Mouse (Mus musculus) CH12.LX (cell line): Measurements from ENCODE around the gene Sh3bp5l. TPM values are rescaled to one million over a fixed set of nuclear protein-coding genes. Genes with fewer than 3 reads are reported as not detected.

ENCODE experiments used
- DNase-seq: peaks from one replicate; pipeline ENCODE4 v3.0.0-alpha.2; 2013; ENCODE audit errors: extremely low read depth
- H3K27ac ChIP-seq: 2 replicates; pipeline ENCODE4 v1.5.1; 2012; ENCODE audit warnings: low read depth, mild to moderate bottlenecking, control low read depth, moderate library complexity; ENCODE audit not compliant: insufficient read depth
- H3K27me3 ChIP-seq: replicated peaks from 2 replicates; pipeline ENCODE3; 2012; ENCODE audit warnings: inconsistent platforms
- H3K36me3 ChIP-seq, 2 experiments: replicated peaks in 1 of 2; 2 replicates each; pipeline versions ENCODE3 to v1.6.1; 2012; ENCODE audit warnings: inconsistent platforms in 1 of 2, low read length in 1 of 2, mild to moderate bottlenecking in 1 of 2, mixed read lengths in 1 of 2, moderate library complexity in 1 of 2; ENCODE audit not compliant: control insufficient read depth in 1 of 2, insufficient read depth in 1 of 2
- H3K4me1 ChIP-seq, 2 experiments: 2 replicates each; pipeline ENCODE4 v1.6.1; 2012; ENCODE audit warnings: inconsistent platforms in 1 of 2, moderate library complexity in 1 of 2; ENCODE audit not compliant: insufficient read depth in 2 of 2, control insufficient read depth in 1 of 2
- H3K4me2 ChIP-seq: 2 replicates; pipeline ENCODE4 v1.6.1; 2012; ENCODE audit warnings: low read depth, mild to moderate bottlenecking, control low read depth; ENCODE audit not compliant: poor library complexity, insufficient read depth, severe bottlenecking
- H3K4me3 ChIP-seq, 3 experiments: fragments of 150-350 bp in 1 of 3; sonication (generic) in 1 of 3; replicated peaks in 1 of 3; 2 replicates each; pipeline versions ENCODE3 to v1.5.1; 2011 to 2012; ENCODE audit warnings: low read depth in 2 of 3, low read length in 2 of 3, mild to moderate bottlenecking in 2 of 3, moderate library complexity in 2 of 3, control low read depth in 1 of 3, improper control_type of control experiment in 1 of 3, inconsistent platforms in 1 of 3, mixed read lengths in 1 of 3; ENCODE audit not compliant: poor library complexity in 1 of 3
- H3K79me2 ChIP-seq: replicated peaks from 2 replicates; pipeline ENCODE4 v1.6.1; 2012; ENCODE audit warnings: mild to moderate bottlenecking, moderate library complexity; ENCODE audit not compliant: control insufficient read depth, poor library complexity, insufficient read depth, severe bottlenecking; ENCODE audit errors: extremely low read depth
- H3K9ac ChIP-seq: 2 replicates; pipeline ENCODE4 v1.6.1; 2012; ENCODE audit warnings: low read depth, mild to moderate bottlenecking, control low read depth, moderate library complexity; ENCODE audit not compliant: insufficient read depth
- H3K9me3 ChIP-seq: replicated peaks from 2 replicates; pipeline ENCODE3; 2012; ENCODE audit warnings: low read length, inconsistent platforms, mixed read lengths
- BHLHE40 ChIP-seq: IDR thresholded peaks from 2 replicates; pipeline ENCODE4 v1.6.1; 2011; ENCODE audit warnings: mild to moderate bottlenecking, low read depth, low read length, improper control_type of control experiment
- CHD1 ChIP-seq: IDR thresholded peaks from 2 replicates; pipeline ENCODE4 v1.6.1; 2012; ENCODE audit warnings: low read depth, low read length, improper control_type of control experiment, inconsistent platforms
- CHD2 ChIP-seq: IDR thresholded peaks from 2 replicates; pipeline ENCODE4 v1.6.1; 2011; ENCODE audit warnings: low read length, improper control_type of control experiment
- CTCF ChIP-seq, 2 experiments: IDR thresholded peaks in 1 of 2; conservative IDR thresholded peaks in 1 of 2; 2 replicates each; pipeline ENCODE4 v1.5.1; 2011 to 2012; ENCODE audit warnings: low read depth in 2 of 2, low read length in 2 of 2, improper control_type of control experiment in 1 of 2, inconsistent platforms in 1 of 2, mild to moderate bottlenecking in 1 of 2, moderate library complexity in 1 of 2
- E2F4 ChIP-seq: IDR thresholded peaks from 2 replicates; pipeline ENCODE4 v1.6.1; 2011; ENCODE audit warnings: low read depth, low read length, improper control_type of control experiment; ENCODE audit not compliant: insufficient replicate concordance
- ELF1 ChIP-seq: IDR thresholded peaks from 2 replicates; pipeline ENCODE4 v1.6.1; 2014; ENCODE audit warnings: low read depth, mild to moderate bottlenecking, inconsistent platforms, low read length, improper control_type of control experiment
- EP300 ChIP-seq: IDR thresholded peaks from 2 replicates; pipeline ENCODE4 v1.6.1; 2011; ENCODE audit warnings: low read length, improper control_type of control experiment
- ETS1 ChIP-seq: conservative IDR thresholded peaks from 2 replicates; pipeline ENCODE4 v1.6.1; 2012; ENCODE audit warnings: low read depth, mild to moderate bottlenecking, inconsistent platforms, low read length, improper control_type of control experiment, moderate library complexity
- GABPA ChIP-seq: IDR thresholded peaks from 2 replicates; pipeline ENCODE4 v1.6.1; 2012; ENCODE audit warnings: low read depth, low read length, improper control_type of control experiment, inconsistent platforms; ENCODE audit not compliant: insufficient replicate concordance
- HCFC1 ChIP-seq: IDR thresholded peaks from 2 replicates; pipeline ENCODE4 v1.6.1; 2012; ENCODE audit warnings: low read depth, mild to moderate bottlenecking, inconsistent platforms, low read length, improper control_type of control experiment
- IRF4 ChIP-seq: IDR thresholded peaks from 2 replicates; pipeline ENCODE4 v1.6.1; 2014; ENCODE audit warnings: low read depth, mild to moderate bottlenecking, inconsistent platforms, low read length, improper control_type of control experiment
- JUN ChIP-seq: IDR thresholded peaks from 2 replicates; pipeline ENCODE4 v1.6.1; 2011; ENCODE audit warnings: low read depth, mild to moderate bottlenecking, low read length, improper control_type of control experiment, moderate library complexity; ENCODE audit not compliant: insufficient read depth
- JUND ChIP-seq: conservative IDR thresholded peaks from 2 replicates; pipeline ENCODE4 v1.6.1; 2011; ENCODE audit warnings: low read depth, low read length, improper control_type of control experiment
- KAT2A ChIP-seq: IDR thresholded peaks from 2 replicates; pipeline ENCODE4 v1.6.1; 2012; ENCODE audit warnings: low read length, improper control_type of control experiment, inconsistent platforms; ENCODE audit not compliant: insufficient replicate concordance
- MAFK ChIP-seq: IDR thresholded peaks from 2 replicates; pipeline ENCODE4 v1.6.1; 2011; ENCODE audit warnings: low read length, improper control_type of control experiment; ENCODE audit not compliant: insufficient replicate concordance
- MAX ChIP-seq: IDR thresholded peaks from 2 replicates; pipeline ENCODE4 v1.6.1; 2011; ENCODE audit warnings: low read length, improper control_type of control experiment
- MAZ ChIP-seq: IDR thresholded peaks from 2 replicates; pipeline ENCODE4 v1.6.1; 2012; ENCODE audit warnings: low read depth, mild to moderate bottlenecking, inconsistent platforms, low read length, improper control_type of control experiment, moderate library complexity
- MEF2A ChIP-seq: IDR thresholded peaks from 2 replicates; pipeline ENCODE4 v1.6.1; 2014; ENCODE audit warnings: low read depth, mild to moderate bottlenecking, inconsistent platforms, low read length, improper control_type of control experiment, borderline replicate concordance
- MXI1 ChIP-seq: IDR thresholded peaks from 2 replicates; pipeline ENCODE4 v1.6.1; 2011; ENCODE audit warnings: mild to moderate bottlenecking, low read depth, low read length, improper control_type of control experiment
- MYC ChIP-seq: IDR thresholded peaks from 2 replicates; pipeline ENCODE4 v1.6.1; 2011; ENCODE audit warnings: low read depth, mild to moderate bottlenecking, improper control_type of control experiment, low read length
- NELFE ChIP-seq: IDR thresholded peaks from 2 replicates; pipeline ENCODE4 v1.6.1; 2011; ENCODE audit warnings: low read depth, low read length, improper control_type of control experiment
- NRF1 ChIP-seq: IDR thresholded peaks from 2 replicates; pipeline ENCODE4 v1.6.1; 2014; ENCODE audit warnings: low read depth, mild to moderate bottlenecking, inconsistent platforms, low read length, improper control_type of control experiment, moderate library complexity
- PAX5 ChIP-seq: IDR thresholded peaks from 2 replicates; pipeline ENCODE4 v1.6.1; 2012; ENCODE audit warnings: low read length, inconsistent platforms, mixed read lengths
- POLR2A ChIP-seq: IDR thresholded peaks from 2 replicates; pipeline ENCODE4 v1.6.1; 2011; ENCODE audit warnings: low read depth, mild to moderate bottlenecking, improper control_type of control experiment, low read length
- POLR2AphosphoS2 ChIP-seq: IDR thresholded peaks from 2 replicates; pipeline ENCODE4 v1.6.1; 2011; ENCODE audit warnings: low read depth, low read length, improper control_type of control experiment
- RAD21 ChIP-seq: IDR thresholded peaks from 2 replicates; pipeline ENCODE4 v1.6.1; 2011; ENCODE audit warnings: low read depth, mild to moderate bottlenecking, low read length, improper control_type of control experiment, moderate library complexity
- RCOR1 ChIP-seq: conservative IDR thresholded peaks from 2 replicates; pipeline ENCODE4 v1.6.1; 2012; ENCODE audit warnings: low read depth, mild to moderate bottlenecking, inconsistent platforms, low read length, improper control_type of control experiment
- SIN3A ChIP-seq: IDR thresholded peaks from 2 replicates; pipeline ENCODE4 v1.6.1; 2012; ENCODE audit warnings: low read length, improper control_type of control experiment, inconsistent platforms
- SMC3 ChIP-seq: IDR thresholded peaks from 2 replicates; pipeline ENCODE4 v1.6.1; 2011; ENCODE audit warnings: low read depth, low read length, improper control_type of control experiment
- TBP ChIP-seq: conservative IDR thresholded peaks from 2 replicates; pipeline ENCODE4 v1.6.1; 2011; ENCODE audit warnings: low read depth, low read length, improper control_type of control experiment
- TCF12 ChIP-seq: IDR thresholded peaks from 2 replicates; pipeline ENCODE4 v1.6.1; 2014; ENCODE audit warnings: low read depth, mild to moderate bottlenecking, inconsistent platforms, low read length, improper control_type of control experiment
- UBTF ChIP-seq: IDR thresholded peaks from 2 replicates; pipeline ENCODE4 v1.6.1; 2012; ENCODE audit warnings: low read depth, mild to moderate bottlenecking, inconsistent platforms, low read length, improper control_type of control experiment, moderate library complexity
- USF1 ChIP-seq: IDR thresholded peaks from 2 replicates; pipeline ENCODE4 v1.6.1; 2014; ENCODE audit warnings: low read depth, mild to moderate bottlenecking, inconsistent platforms, low read length, improper control_type of control experiment
- USF2 ChIP-seq: conservative IDR thresholded peaks from 2 replicates; pipeline ENCODE4 v1.6.1; 2011; ENCODE audit warnings: low read depth, low read length, improper control_type of control experiment
- ZC3H11A ChIP-seq: IDR thresholded peaks from 2 replicates; pipeline ENCODE4 v1.6.1; 2012; ENCODE audit warnings: low read depth, mild to moderate bottlenecking, inconsistent platforms, low read length, improper control_type of control experiment
- ZKSCAN1 ChIP-seq: IDR thresholded peaks from 2 replicates; pipeline ENCODE4 v1.6.1; 2012; ENCODE audit warnings: low read depth, inconsistent platforms, low read length, improper control_type of control experiment, borderline replicate concordance
- ZMIZ1 ChIP-seq: IDR thresholded peaks from 2 replicates; pipeline ENCODE4 v1.6.1; 2012; ENCODE audit warnings: low read depth, mild to moderate bottlenecking, inconsistent platforms, low read length, improper control_type of control experiment
- ZNF384 ChIP-seq: IDR thresholded peaks from 2 replicates; pipeline ENCODE4 v1.6.1; 2012; ENCODE audit warnings: low read depth, low read length, improper control_type of control experiment, inconsistent platforms
- dilution Hi-C: fragments of 300-500 bp; cut with MboI; formaldehyde crosslinking; loops from 2 replicates; pipeline ENCODE4 v1.14.3; 2020; ENCODE audit warnings: low sequenced_read_pairs; ENCODE audit not compliant: extremely low pct_unique_long_range_greater_than_20kb, extremely low pct_ligation_motif_present
- in situ Hi-C: fragments of 300-500 bp; cut with MboI; formaldehyde crosslinking; loops from 3 replicates; pipeline ENCODE4 v1.14.3; 2019; ENCODE audit warnings: low sequenced_read_pairs, low pct_ligation_motif_present, low pct_unique_long_range_greater_than_20kb, mixed read lengths
- polyA plus RNA-seq: library from polyadenylated mRNA; unstranded; fragments of >175 nt; gene quantifications from 2 replicates; pipeline ENCODE4 v1.2.1, GENCODE M21; 2012; ENCODE audit warnings: low read depth; ENCODE audit not compliant: insufficient read length
- total RNA-seq, 2 experiments: library from RNA; depleted of rRNA; stranded (reverse); fragments of 300-350 nt in 1 of 2; fragments of >200 nt in 1 of 2; gene quantifications; 2 replicates each; pipeline ENCODE4 v1.2.3; 2012 to 2014

The Sh3bp5l gene
- total and polyA plus RNA-seq, 3 experiments = 18.6 to 27.7 (median 22.8) TPM

DNA sequence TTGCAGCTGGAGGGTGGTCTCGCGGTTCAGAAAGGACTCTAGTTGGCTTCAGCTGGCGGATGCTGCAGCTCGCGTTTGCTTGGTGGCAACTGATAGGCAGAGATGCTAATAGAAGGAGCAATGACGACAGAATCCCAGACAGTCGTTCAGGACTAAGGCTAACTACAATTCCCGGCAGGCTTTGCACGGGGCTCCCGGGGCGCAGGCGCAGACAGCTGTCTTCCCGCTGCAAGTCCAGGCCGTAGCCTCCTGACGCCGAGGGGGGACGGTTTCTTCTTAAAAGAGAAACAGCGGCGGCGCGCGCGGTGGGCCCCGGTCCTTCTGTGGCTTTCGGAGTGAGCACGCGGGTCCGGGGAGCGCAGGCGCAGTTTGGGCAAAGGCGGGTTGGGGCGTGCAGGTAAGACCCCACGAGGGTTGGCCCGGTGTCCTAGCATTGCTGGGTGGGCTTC lies 23.6 kb upstream of the Sh3bp5l start, which contains the start of gene Zfp692:
TSS of gene Zfp692 (plus strand) at position 210 of the 449 bp plus-strand sequence.
- dilution Hi-C loops = no loop called here

DNA sequence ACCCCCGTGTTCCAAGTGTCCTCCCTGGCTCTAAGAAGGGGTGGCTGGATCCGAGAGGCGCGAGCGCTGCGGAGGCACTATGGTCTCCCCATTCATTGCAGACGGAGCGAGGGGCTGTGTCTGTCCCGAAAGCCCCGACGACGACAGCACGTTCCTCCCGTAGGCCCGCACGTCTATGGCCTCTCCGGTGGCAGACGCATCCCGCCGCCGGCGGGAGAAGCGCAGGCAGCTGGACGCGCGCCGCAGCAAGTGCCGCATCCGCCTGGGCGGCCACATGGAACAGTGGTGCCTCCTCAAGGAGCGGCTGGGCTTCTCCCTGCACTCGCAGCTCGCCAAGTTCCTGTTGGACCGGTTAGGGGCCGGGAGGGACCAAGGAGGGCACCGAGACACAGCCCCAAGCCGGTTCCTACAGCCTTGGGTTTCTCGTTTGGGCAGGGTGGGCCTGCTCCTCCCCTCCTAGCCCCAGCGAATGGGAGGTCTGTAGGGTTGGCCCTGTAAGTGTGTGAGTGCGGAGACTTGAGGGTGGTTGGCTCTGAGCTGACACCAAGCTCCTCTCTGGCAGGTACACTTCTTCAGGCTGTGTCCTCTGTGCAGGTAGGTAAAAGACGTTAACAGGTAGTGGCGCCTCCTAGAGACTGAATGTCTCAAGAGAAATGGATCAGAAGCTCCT lies 23.0 kb upstream of the Sh3bp5l start:
- peak overlapping the region; percentile 55 for H3K4me2 ChIP-seq
- peaks cover 3 to 38% of the 10 kb centered on the region in 2 experiments for H3K36me3 ChIP-seq
- H3K4me3 ChIP-seq = peak overlapping the region; percentile 19 to 62 (median 56)
- dilution Hi-C loops = no loop called here
- DNase-seq = no peak
- no peak overlapping the region for H3K27ac ChIP-seq
- H3K27me3 ChIP-seq = no peaks in the 10 kb centered on the region
- TF ChIP-seq TCF12 (0 out of 2 replicates have a peak, but pooled peaks have one; percentile 12), CTCF (conservative IDR thresholded peaks at IDR 0.05 in 1 of 2, IDR thresholded peaks at IDR 0.05 in 1 of 2; ENCODE audit: low read depth in 2 of 2, low read length in 2 of 2) (peak in 1 of 2 experiments; percentile 55; a peak in 2 of 4 replicates), SMC3 (0 out of 2 replicates have a peak, but pooled peaks have one; percentile 6), JUN (no peak)
- TF ChIP-seq, all 38 proteins: peak for 3
- H3K4me1 ChIP-seq = peaks cover 8 to 24% of the 10 kb centered on the region in 2 experiments
- no peaks in the 10 kb centered on the region for H3K79me2 ChIP-seq
- no peaks in the 10 kb centered on the region for H3K9me3 ChIP-seq
- in situ Hi-C loops = loop anchor here (10.0 kb wide), 2 partner anchors 123 to 353 kb away; no protein-coding TSS in a partner anchor
- peak overlapping the region; percentile 17 for H3K9ac ChIP-seq

More for the DNA sequence above, 23.6 kb upstream of the Sh3bp5l start, which contains the start of gene Zfp692:
- peak within 1 kb of the TSS; percentile 60 to 62 (median 62) for H3K4me3 ChIP-seq
- H3K4me1 ChIP-seq = peaks cover 8 to 24% of the 10 kb centered on the region in 2 experiments
- TF ChIP-seq ZMIZ1 = no peak; the same call in 1 of the 2 replicates
- TF ChIP-seq NRF1 = peak; percentile 95
- peak; percentile 69; the same call in 1 of the 2 replicates for TF ChIP-seq MAZ
- peak; percentile 69; the same call in 1 of the 2 replicates for TF ChIP-seq GABPA
- no peak for TF ChIP-seq RAD21
- TF ChIP-seq MYC = peak; percentile 61; the same call in 1 of the 2 replicates
- TF ChIP-seq MXI1 = no peak; the same call in none of the 2 replicates
- TF ChIP-seq ZKSCAN1 = no peak
- peak; percentile 73; the same call in 1 of the 2 replicates for TF ChIP-seq IRF4
- TF ChIP-seq JUND = 0 out of 2 replicates have a peak, but pooled peaks have one; percentile 39
- peak; percentile 67 for TF ChIP-seq ZC3H11A
- peak; percentile 95 for TF ChIP-seq KAT2A
- TF ChIP-seq MAX = peak; percentile 93
- no peak for TF ChIP-seq ZNF384
- TF ChIP-seq MAFK = no peak
- no peak for TF ChIP-seq SMC3
- TF ChIP-seq NELFE = 0 out of 2 replicates have a peak, but pooled peaks have one; percentile 61
- peak; percentile 81 for TF ChIP-seq TCF12
- peak; percentile 34; the same call in 1 of the 2 replicates for TF ChIP-seq BHLHE40
- peak; percentile 99 for TF ChIP-seq HCFC1
- no peak for TF ChIP-seq UBTF
- no peak; the same call in 1 of the 2 replicates for TF ChIP-seq JUN
- peak; percentile 82 for TF ChIP-seq ELF1
- no peak; the same call in 1 of the 2 replicates for TF ChIP-seq CHD2
- peak; percentile 54 for TF ChIP-seq POLR2A
- no peak for TF ChIP-seq EP300
- peak; percentile 3; the same call in 1 of the 2 replicates for TF ChIP-seq CHD1
- TF ChIP-seq SIN3A = peak; percentile 90
- TF ChIP-seq E2F4 = 0 out of 2 replicates have a peak, but pooled peaks have one; percentile 64
- no peak for TF ChIP-seq PAX5
- no peak for TF ChIP-seq POLR2AphosphoS2
- TF ChIP-seq RCOR1 = no peak
- TF ChIP-seq TBP = peak; percentile 69; the same call in 1 of the 2 replicates
- TF ChIP-seq MEF2A = peak; percentile 73
- peak; percentile 45 for TF ChIP-seq ETS1
- no peak for TF ChIP-seq USF2
- no peak for TF ChIP-seq CTCF (conservative IDR thresholded peaks at IDR 0.05 in 1 of 2, IDR thresholded peaks at IDR 0.05 in 1 of 2; ENCODE audit: low read depth in 2 of 2, low read length in 2 of 2)
- TF ChIP-seq USF1 = peak; percentile 8; the same call in 1 of the 2 replicates
- TF ChIP-seq, all 38 proteins: peak for 22
- Histone ChIP-seq H3K27me3 (no peaks in the 10 kb centered on the region), H3K36me3 (peaks cover 3 to 33% of the 10 kb centered on the region in 2 experiments), H3K4me2 (peak within 1 kb of the TSS; percentile 75), H3K9me3 (no peaks in the 10 kb centered on the region), H3K9ac (peak within 1 kb of the TSS; percentile 56), H3K79me2 (no peaks in the 10 kb centered on the region), H3K27ac (no peak within 1 kb of the TSS)
- peak; percentile 98 for DNase-seq
- in situ Hi-C loops = loop anchor here (10.0 kb wide), 2 partner anchors 122 to 352 kb away; no protein-coding TSS in a partner anchor
